Mouse (Mus musculus): ENCODE measurements around the gene Enpep.

Enpep gene

GRCm38 (mm10) chr3:129332586-129332985 lies at the start of gene Enpep:
Enpep (minus strand) TSS chr3:129332720.
- peak; percentile 90 to 93 for DNase-seq

GRCm38 (mm10) chr3:129379109-129379508 lies 46.6 kb upstream of the Enpep start:
- DNase-seq: no peak

- no peak for DNase-seq
Observed at GRCm38 (mm10) chr3:129375087-129375486, 42.6 kb upstream of the Enpep start.

- no peak for DNase-seq
Observed at GRCm38 (mm10) chr3:129373108-129373507, 40.6 kb upstream of the Enpep start.

GRCm38 (mm10) chr3:129369491-129369890 lies 37.0 kb upstream of the Enpep start:
- no peak for DNase-seq

- no peak for DNase-seq
Observed at GRCm38 (mm10) chr3:129365919-129366318, 33.4 kb upstream of the Enpep start.

GRCm38 (mm10) chr3:129364818-129365390 lies 32.4 kb upstream of the Enpep start:
- peak; percentile 13 to 15 for DNase-seq

GRCm38 (mm10) chr3:129363426-129363825 lies 30.9 kb upstream of the Enpep start:
- no peak for DNase-seq

- DNase-seq: no peak
Observed at GRCm38 (mm10) chr3:129358115-129358514, 25.6 kb upstream of the Enpep start.

- DNase-seq: no peak
Observed at GRCm38 (mm10) chr3:129353901-129354300, 21.4 kb upstream of the Enpep start.

GRCm38 (mm10) chr3:129351320-129351877 lies 18.9 kb upstream of the Enpep start:
- no peak for DNase-seq

- no peak for DNase-seq
Observed at GRCm38 (mm10) chr3:129347277-129347676, 14.8 kb upstream of the Enpep start.

GRCm38 (mm10) chr3:129342767-129343166 lies 10.2 kb upstream of the Enpep start:
- DNase-seq: no peak

- no peak for DNase-seq
Observed at GRCm38 (mm10) chr3:129341066-129341465, 8.5 kb upstream of the Enpep start.

- peak; percentile 24 to 43 for DNase-seq
Observed at GRCm38 (mm10) chr3:129338296-129339091, 6.0 kb upstream of the Enpep start.

GRCm38 (mm10) chr3:129332142-129332541 lies 378 bp downstream of the Enpep start:
- peak in 1 of 2 experiments; percentile 46 for DNase-seq

GRCm38 (mm10) chr3:129331427-129331826 lies 1.1 kb downstream of the Enpep start:
- peak in 1 of 2 experiments; percentile 11 for DNase-seq

- peak; percentile 38 to 56 for DNase-seq
Observed at GRCm38 (mm10) chr3:129328056-129328455, 4.5 kb downstream of the Enpep start.

- DNase-seq: peak in 1 of 2 experiments; percentile 22
Observed at GRCm38 (mm10) chr3:129321585-129321984, 10.9 kb downstream of the Enpep start.

- no peak for DNase-seq
Observed at GRCm38 (mm10) chr3:129317032-129317729, 15.3 kb downstream of the Enpep start.

- no peak for DNase-seq
Observed at GRCm38 (mm10) chr3:129313671-129314415, 18.7 kb downstream of the Enpep start.

GRCm38 (mm10) chr3:129313221-129313620 lies 19.3 kb downstream of the Enpep start:
- no peak for DNase-seq

GRCm38 (mm10) chr3:129312511-129312910 lies 20.0 kb downstream of the Enpep start:
- DNase-seq: no peak

Measured in kidney, postnatal 36 days (tissue).